Mouse (Mus musculus): ENCODE measurements at regions not wholly inside any gene's neighbourhood (a gene's known extent, or its start where the extent isn't known, plus 50 kb on each side); places are given as distances from the start of the nearest gene placed in this dataset.

DNA sequence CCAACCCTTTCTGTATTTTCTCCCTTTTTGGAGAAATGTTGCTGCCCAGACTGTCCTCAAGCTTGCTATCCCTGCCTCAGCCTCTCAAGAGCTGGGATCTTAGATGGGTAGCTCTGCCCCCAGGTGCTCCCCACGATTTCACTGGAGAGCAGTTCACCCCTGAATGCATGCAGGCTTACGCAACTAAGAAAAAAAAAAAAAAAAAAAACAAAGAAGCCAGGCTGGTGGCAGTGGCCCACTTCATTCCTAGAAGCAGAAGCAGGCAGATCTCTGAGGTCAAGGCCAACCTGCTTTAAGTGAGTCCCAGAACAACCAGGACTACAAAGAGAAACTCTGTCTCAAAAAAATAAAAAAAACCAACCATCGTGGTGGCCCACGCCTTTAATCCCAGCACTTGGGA, 51.2 kb upstream of the Fbxo11 start:
- Histone ChIP-seq H3K4me1 (ENCODE audit: control insufficient read depth, insufficient read depth, insufficient read length, low read length) (no peaks in the 10 kb centered on the region), H3K4me3 (ENCODE audit: insufficient read depth, low read depth, low read length) (no peak overlapping the region), H3K27ac (replicated peaks; ENCODE audit: low read depth, low read length) (no peak overlapping the region)

DNA sequence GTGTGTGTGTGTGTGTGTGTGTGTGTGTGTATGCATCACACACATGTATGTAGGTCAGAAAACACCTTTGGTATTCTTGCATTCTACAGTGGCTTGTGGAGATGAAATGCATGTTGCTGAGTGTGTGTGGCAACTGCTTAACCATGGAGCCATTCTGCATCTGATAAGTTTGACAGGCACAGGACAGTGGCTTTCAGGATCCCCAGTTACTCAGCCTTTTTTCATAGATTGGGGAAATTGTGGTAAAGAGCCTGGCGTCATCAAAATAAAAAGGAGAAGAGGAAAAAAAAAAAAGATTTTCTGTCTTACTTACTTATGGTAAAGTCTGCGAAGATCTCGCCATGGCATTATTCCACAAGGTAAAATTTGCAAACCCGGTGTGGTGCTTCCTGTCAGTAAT, 53.6 kb upstream of the Fbxo11 start:
- H3K4me1 ChIP-seq (ENCODE audit: control insufficient read depth, insufficient read depth, insufficient read length, low read length), result no peaks in the 10 kb centered on the region
- 0 out of 2 replicates have a peak overlapping the region, but pooled peaks have one; percentile 30 for H3K27ac ChIP-seq (replicated peaks; ENCODE audit: low read depth, low read length)
- H3K4me3 ChIP-seq (ENCODE audit: insufficient read depth, low read depth, low read length), result no peak overlapping the region

DNA sequence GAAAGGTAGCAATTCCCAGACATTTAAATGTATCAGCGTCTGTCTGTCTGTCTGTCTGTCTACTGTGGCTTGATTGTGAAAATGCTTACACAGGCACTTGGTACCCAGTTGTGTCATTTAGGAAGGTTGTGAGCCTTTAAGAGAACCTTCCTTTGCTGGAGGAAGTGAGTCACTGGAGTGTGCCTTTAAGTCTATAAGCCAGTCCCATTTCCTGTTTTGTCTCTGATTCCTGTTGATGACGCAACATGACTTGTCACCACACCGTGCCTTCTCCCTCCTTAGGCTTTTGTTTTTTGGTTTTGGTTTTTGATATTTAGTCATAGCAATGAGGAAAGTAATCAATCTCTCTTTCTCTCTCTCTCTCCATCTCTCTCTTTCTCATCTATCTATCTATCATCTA, 58.6 kb upstream of the Fbxo11 start:
- Histone ChIP-seq H3K4me3 (ENCODE audit: insufficient read depth, low read depth, low read length) (no peak overlapping the region), H3K27ac (replicated peaks; ENCODE audit: low read depth, low read length) (no peak overlapping the region), H3K4me1 (ENCODE audit: control insufficient read depth, insufficient read depth, insufficient read length, low read length) (no peaks in the 10 kb centered on the region; the same call in 1 of the 2 replicates)

DNA sequence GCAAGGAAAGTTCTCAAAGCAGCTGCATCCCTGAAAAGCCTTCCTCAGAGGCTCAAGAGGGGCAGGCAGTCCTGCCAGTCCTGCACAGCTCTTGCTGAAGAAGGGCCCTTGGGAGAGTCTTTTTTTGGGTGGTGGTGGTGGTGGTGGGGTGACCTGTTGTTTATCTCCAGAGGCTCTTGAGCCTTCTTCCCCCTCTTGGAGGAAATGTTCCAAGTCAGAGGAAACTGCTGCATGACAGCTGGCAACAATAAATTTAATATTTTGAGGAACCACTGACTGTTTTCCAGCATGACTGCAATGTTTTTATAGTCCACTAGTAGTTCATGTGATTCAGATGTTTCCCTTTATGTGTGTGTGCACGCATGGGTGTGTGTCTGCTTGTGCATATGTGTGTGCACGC, 62.0 kb upstream of the Fbxo11 start:
- no peak overlapping the region for H3K4me3 ChIP-seq (ENCODE audit: insufficient read depth, low read depth, low read length)
- peak overlapping the region; percentile 49 for H3K27ac ChIP-seq (replicated peaks; ENCODE audit: low read depth, low read length)
- peaks cover 3% of the 10 kb centered on the region for H3K4me1 ChIP-seq (ENCODE audit: control insufficient read depth, insufficient read depth, insufficient read length, low read length)

DNA sequence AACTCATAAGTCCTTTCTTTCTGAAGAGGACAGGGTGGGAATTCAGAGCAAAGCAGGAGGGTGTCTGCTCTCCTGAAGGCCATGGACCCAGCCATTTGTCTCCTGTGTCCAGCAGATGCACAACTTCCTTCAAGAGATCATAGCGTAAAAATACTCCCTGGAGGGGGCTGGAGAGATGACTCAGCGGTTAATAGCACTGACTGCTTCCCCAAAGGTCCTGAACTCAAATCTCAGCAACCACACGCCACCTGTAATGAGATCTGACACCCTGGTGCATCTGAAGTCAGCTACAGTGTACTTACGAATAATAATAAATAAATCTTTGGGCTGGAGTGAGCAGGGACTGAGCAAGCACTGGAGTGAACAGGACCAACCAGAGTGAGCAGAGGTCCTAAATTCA, 66.2 kb upstream of the Fbxo11 start:
- Histone ChIP-seq H3K27ac (replicated peaks; ENCODE audit: low read depth, low read length) (no peak overlapping the region), H3K4me3 (ENCODE audit: insufficient read depth, low read depth, low read length) (no peak overlapping the region), H3K4me1 (ENCODE audit: control insufficient read depth, insufficient read depth, insufficient read length, low read length) (peaks cover 3% of the 10 kb centered on the region)

DNA sequence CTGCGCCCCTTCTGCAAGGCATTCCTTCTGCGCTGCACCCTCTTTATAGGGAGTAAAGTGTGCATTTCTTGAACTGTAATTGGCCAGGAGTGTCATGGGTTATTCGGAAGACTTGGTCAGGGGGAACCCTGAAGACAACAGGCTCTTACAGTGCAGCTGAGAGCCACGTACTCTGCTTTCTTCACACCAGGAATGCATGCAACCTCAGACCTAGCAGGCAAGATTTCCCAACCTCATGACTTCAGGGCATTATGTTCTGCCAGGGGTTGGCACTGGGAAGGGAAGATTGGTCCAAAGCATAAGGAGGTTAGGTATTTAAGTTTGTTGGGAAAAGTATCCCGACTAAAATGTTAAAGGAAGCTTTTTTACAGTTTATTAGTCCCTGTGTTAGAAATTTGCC, 66.9 kb upstream of the Fbxo11 start:
- peak overlapping the region; percentile 34; the same call in 1 of the 2 replicates for H3K4me3 ChIP-seq (ENCODE audit: insufficient read depth, low read depth, low read length)
- H3K27ac ChIP-seq (replicated peaks; ENCODE audit: low read depth, low read length), result peak overlapping the region; percentile 84
- peaks cover 3% of the 10 kb centered on the region for H3K4me1 ChIP-seq (ENCODE audit: control insufficient read depth, insufficient read depth, insufficient read length, low read length)

DNA sequence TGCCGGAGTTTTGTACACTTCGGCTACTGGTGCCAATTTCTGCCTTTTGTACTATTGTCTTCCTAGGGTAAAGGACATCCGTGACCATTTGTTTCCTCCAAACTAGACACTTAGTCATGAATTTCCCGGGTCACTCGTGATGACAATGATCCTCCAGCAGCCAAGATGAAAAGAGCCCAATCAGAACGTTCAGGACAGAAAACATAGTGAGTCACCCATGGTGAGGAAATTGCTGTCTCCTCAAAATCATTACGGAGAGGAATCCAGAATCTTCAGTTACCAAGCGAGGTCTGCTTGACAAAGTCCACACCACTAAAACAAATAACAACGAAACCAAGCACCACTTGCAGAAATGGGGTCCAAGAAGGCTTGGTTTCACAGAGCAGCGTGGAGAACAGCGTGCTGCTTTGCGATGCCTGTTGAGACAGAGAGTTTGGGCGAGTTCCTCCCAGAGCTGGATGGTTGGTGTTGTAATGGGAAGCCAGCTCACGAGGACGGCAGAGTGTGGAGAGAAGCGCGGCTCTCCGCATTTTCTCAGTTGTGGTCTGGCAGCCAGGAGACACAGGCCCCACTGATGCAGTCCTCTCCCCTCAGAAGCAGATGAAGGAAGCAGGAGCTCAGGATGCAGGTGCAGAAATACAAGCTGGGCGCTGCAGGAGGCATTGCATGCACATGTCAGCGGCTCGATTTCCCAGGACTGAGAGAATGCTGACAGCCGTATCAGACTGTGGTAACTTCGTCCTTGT, 67.7 kb upstream of the Fbxo11 start:
- peak overlapping the region; percentile 34 for H3K4me3 ChIP-seq (ENCODE audit: insufficient read depth, low read depth, low read length)
- peak overlapping the region; percentile 84 for H3K27ac ChIP-seq (replicated peaks; ENCODE audit: low read depth, low read length)
- H3K4me1 ChIP-seq (ENCODE audit: control insufficient read depth, insufficient read depth, insufficient read length, low read length), result peaks cover 3% of the 10 kb centered on the region; the same call in 1 of the 2 replicates

DNA sequence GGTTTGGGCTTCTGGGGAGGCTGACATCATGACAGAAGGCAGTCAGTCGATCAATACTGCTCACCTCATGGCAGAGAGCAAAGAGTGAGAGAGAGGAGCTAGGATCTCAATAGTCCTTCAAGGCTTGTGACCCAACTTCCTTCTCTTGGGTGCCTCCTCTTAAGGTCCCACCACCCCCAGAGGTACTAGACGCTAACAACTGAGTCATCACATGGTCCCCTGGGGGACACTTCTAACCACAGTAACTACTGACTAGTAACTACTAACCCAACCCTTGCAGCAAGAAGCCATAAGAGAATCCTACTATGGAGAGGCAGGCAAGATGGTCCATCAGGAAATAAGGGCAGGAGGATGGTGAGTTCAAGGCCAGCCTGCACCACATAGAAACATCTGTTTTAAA, 69.5 kb upstream of the Fbxo11 start:
- no peak overlapping the region for H3K27ac ChIP-seq (replicated peaks; ENCODE audit: low read depth, low read length)
- H3K4me3 ChIP-seq (ENCODE audit: insufficient read depth, low read depth, low read length), result no peak overlapping the region
- peaks cover 3% of the 10 kb centered on the region; the same call in 1 of the 2 replicates for H3K4me1 ChIP-seq (ENCODE audit: control insufficient read depth, insufficient read depth, insufficient read length, low read length)

DNA sequence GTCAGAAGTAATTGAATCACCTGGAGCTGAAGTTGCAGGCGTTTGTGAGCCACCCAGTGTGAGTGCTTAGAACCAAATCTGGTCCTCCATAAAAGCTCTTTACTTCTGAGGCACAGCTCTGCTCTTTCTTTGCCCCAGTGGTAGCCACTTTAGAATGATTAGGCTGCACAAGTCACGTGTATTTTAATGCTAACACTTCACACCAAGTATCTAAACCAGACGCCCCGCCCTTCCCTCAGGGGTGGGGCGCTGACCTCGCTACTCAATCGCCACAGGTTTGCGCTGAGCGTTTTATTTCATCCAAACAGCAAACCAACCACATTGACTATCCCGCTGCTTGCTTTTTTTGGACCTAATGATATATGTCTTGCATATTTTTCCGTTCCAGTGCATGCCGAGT, 76.4 kb upstream of the Fbxo11 start:
- Histone ChIP-seq H3K4me1 (ENCODE audit: control insufficient read depth, insufficient read depth, insufficient read length, low read length) (no peaks in the 10 kb centered on the region), H3K27ac (replicated peaks; ENCODE audit: low read depth, low read length) (no peak overlapping the region), H3K4me3 (ENCODE audit: insufficient read depth, low read depth, low read length) (peak overlapping the region; percentile 46)

DNA sequence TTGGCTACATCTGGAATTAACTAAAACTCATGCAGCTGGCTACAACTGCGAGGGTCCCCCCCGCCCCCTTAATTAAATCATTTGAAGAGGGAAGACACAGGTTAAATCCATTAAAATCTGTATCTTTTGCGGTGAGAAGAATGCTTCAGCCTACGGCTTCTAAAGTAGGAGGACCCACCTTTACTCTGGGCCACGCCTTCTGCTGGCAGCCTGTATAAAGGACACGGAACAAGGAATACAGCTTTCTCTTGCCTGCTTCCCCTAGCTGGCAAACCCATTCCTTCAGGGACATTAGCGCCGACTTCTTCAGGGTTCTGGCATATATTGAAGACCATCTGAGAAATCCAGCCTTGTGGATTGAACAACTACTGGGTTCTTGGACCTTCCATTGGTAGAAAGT, 76.9 kb upstream of the Fbxo11 start:
- peak overlapping the region; percentile 46 for H3K4me3 ChIP-seq (ENCODE audit: insufficient read depth, low read depth, low read length)
- H3K27ac ChIP-seq (replicated peaks; ENCODE audit: low read depth, low read length), result no peak overlapping the region
- peaks cover 2% of the 10 kb centered on the region; the same call in 1 of the 2 replicates for H3K4me1 ChIP-seq (ENCODE audit: control insufficient read depth, insufficient read depth, insufficient read length, low read length)

DNA sequence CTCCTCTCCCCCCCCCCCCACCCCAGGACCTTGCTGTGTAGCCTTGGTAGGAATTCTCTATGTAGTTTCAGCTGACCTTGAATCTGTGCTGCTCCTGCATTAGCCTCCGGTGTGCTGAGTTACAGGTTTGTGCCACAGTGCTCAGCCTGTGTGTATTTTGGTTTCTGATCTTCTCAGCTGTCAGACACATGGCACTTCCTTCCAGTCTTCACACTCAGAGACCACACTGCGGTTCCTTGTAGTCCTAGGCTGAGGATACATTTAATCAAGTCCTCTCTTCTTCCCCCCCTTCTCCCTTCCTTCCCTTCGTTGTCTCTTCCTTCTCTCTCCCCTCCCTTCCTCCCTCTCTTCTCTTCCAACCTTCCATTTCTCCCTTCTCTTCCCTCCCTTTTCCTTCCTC, 77.7 kb upstream of the Fbxo11 start:
- Histone ChIP-seq H3K4me3 (ENCODE audit: insufficient read depth, low read depth, low read length) (no peak overlapping the region), H3K27ac (replicated peaks; ENCODE audit: low read depth, low read length) (no peak overlapping the region), H3K4me1 (ENCODE audit: control insufficient read depth, insufficient read depth, insufficient read length, low read length) (peaks cover 2% of the 10 kb centered on the region; the same call in 1 of the 2 replicates)

DNA sequence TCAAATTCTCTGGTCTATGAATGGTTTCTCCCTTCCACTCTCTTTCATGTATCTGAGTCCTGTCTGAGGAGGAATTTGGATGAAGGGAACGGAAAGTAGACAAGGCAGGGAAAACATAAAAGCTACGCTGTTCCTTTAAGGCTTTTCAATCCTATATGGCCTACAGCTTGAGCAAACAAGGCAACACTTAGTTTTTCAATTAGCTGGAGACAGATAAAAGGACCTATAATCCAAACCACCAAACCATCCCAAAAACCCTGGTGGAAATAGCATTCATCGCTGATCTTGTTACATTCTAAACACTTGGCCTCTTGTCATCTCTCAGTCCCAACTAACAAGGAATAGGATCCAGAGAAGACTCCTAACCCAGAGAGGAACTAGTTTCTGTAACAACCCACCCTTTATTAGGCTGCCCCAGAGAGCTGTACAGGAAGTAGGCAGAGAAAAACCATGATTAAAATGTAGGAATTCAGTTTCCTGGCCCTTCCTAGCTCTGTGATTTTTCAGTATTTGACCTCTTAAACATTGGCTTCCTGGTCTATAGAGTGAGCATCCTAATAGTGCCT, 78.4 kb upstream of the Fbxo11 start:
- Histone ChIP-seq H3K27ac (replicated peaks; ENCODE audit: low read depth, low read length) (no peak overlapping the region), H3K4me3 (ENCODE audit: insufficient read depth, low read depth, low read length) (no peak overlapping the region), H3K4me1 (ENCODE audit: control insufficient read depth, insufficient read depth, insufficient read length, low read length) (peaks cover 2% of the 10 kb centered on the region; the same call in 1 of the 2 replicates)

DNA sequence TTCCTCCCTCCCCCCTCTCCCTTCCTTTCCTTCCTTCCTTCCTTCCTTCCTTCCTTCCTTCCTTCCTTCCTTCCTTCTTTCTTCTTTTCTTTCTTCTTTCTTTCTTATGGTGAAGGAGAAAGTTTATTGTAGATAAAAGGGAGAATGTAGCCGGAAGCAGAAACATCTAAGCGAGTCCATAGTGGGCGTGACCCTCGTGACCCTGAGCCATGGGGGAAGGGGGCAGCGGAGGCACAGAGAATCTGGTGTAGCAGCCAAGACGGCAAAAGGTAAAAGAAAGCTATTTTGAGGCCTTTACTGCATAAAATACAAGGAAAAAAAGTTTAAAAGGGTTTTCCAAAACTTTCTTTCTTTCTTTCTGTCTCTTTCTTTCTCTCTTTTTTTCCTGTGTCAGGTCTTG, 93.5 kb upstream of the Fbxo11 start:
- Histone ChIP-seq H3K4me1 (ENCODE audit: control insufficient read depth, insufficient read depth, insufficient read length, low read length) (no peaks in the 10 kb centered on the region), H3K27ac (replicated peaks; ENCODE audit: low read depth, low read length) (no peak overlapping the region), H3K4me3 (ENCODE audit: insufficient read depth, low read depth, low read length) (no peak overlapping the region)

DNA sequence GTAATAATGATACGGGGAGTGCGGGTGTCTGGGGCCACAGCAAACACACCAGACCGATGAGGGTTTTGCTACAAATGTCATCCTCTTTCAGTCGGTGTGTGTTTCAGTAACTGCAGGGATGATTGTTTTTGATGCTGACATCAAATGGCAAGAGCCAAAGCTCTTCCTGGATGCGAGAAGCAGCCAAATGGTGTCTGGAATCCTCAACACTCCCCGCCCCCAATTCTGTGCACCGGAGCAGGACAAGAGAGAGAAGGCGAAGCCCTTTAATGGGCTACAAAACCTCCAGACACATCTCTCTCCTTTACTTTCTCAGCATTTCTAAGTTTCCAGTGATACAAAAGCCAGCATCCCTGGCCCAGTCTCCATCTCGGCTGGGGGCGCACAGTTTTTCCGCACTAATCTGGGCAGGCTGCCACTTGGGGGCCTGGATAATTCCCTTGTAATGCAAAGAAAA, 94.1 kb upstream of the Fbxo11 start:
- no peaks in the 10 kb centered on the region for H3K4me1 ChIP-seq (ENCODE audit: control insufficient read depth, insufficient read depth, insufficient read length, low read length)
- H3K27ac ChIP-seq (replicated peaks; ENCODE audit: low read depth, low read length), result no peak overlapping the region
- no peak overlapping the region for H3K4me3 ChIP-seq (ENCODE audit: insufficient read depth, low read depth, low read length)

DNA sequence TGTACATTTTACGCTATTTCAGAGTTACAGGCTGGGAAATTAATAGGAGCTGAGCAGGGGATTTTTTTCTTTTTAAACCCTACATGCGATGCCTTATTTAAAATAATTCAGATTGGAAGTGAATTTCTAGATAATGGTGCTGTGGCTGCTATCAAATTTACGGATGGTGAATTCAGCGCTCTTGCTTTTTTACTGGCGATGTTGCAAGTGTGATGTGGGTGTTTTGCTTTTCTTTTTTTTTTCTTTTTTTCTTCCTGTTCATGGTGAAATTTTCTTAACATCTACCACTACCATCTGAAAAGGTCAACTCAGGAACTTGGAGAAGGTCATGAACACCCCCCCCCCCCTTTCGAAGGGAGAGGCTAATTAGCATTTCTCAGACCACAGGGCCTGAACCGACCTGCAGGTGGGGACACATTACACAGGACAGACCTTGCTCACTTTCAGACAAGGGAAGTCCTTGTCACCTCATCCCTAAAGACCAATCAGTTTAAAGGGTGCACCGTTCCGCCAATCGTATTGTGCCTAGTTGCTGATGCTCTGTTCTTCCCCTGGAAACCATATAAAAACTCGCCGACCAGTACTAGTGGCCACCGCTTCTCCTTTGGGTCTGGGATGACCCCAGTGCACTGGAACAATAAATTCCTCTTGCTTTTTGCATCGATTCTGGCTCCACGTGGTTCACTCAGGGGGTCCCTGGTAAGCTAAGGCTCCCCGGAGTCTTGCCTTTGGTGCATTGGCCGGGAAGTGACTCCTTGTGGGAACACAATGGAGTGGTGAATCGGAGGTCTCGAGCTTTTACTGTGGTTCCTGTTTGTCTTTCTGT, 95.0 kb upstream of the Fbxo11 start:
- Histone ChIP-seq H3K4me3 (ENCODE audit: insufficient read depth, low read depth, low read length) (no peak overlapping the region), H3K4me1 (ENCODE audit: control insufficient read depth, insufficient read depth, insufficient read length, low read length) (no peaks in the 10 kb centered on the region), H3K27ac (replicated peaks; ENCODE audit: low read depth, low read length) (no peak overlapping the region)
